Mouse (Mus musculus): ENCODE data around the gene Slc37a2. TPM values are rescaled to one million over a fixed set of nuclear protein-coding genes. Genes with fewer than 3 reads are reported as not detected.

The Slc37a2 gene
- polyA plus RNA-seq, 1 experiment from 2014 or later, result 1.6 TPM

DNA sequence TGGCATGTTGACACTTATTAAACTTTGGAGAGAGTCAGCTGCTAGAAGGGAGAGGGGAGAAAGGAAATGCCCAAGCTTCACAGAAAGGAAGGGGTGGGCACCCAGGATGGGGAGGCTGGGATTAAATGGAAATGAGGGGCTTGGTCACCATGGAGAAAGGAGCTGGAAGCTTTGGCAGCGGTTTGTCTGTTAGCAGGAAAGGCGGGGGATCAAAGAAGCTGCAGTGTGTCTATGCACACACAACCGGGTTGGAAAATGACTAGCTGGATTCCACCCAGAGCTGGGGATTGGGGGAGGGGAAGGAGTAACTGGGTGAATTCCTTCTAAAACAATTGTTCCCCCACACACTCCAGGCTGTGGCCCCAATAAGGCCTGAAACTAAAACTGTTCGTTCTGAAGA lies 76.6 kb downstream of the Slc37a2 start:
- no peak overlapping the region for H3K27ac ChIP-seq (replicated peaks)
- H3K4me2 ChIP-seq, result no peak overlapping the region
- peaks cover 5% of the 10 kb centered on the region; the same call in 1 of the 2 replicates for H3K27me3 ChIP-seq
- no peaks in the 10 kb centered on the region for H3K9me3 ChIP-seq (replicated peaks)
- no peak for ATAC-seq (ENCODE audit: insufficient read depth)
- no peak overlapping the region for H3K4me3 ChIP-seq (replicated peaks)
- no peaks in the 10 kb centered on the region for H3K36me3 ChIP-seq (replicated peaks)
- H3K4me1 ChIP-seq (replicated peaks), result no peaks in the 10 kb centered on the region
- H3K9ac ChIP-seq, result no peak overlapping the region
- 40% methylated on average over 4 of the region's 4 CpGs for WGBS (ENCODE audit: insufficient replicate concordance)

Other genes starting within 250 kb of the Slc37a2 start
- gene Pknox2, start 108.3 kb downstream of the Slc37a2 start, polyA plus RNA-seq (2015; fragmentation: Nextera tagmentation; extraction: Ambion mirVana), result 0.38 and 0.44 TPM in 2 replicates
- gene Tmem218, start 47.5 kb downstream of the Slc37a2 start, polyA plus RNA-seq (2015; fragmentation: Nextera tagmentation; extraction: Ambion mirVana), result 3.5 and 3.6 TPM in 2 replicates
- gene Ccdc15, start 92.7 kb upstream of the Slc37a2 start, polyA plus RNA-seq (2015; fragmentation: Nextera tagmentation; extraction: Ambion mirVana), result 3.4 and 4.3 TPM in 2 replicates
- gene Hepacam, start 111.6 kb upstream of the Slc37a2 start, polyA plus RNA-seq (2015; fragmentation: Nextera tagmentation; extraction: Ambion mirVana), result not detected in 2 replicates
- gene Robo4, start 146.2 kb upstream of the Slc37a2 start, polyA plus RNA-seq (2015; fragmentation: Nextera tagmentation; extraction: Ambion mirVana), result 2.2 and 3.1 TPM in 2 replicates
- 0.07 and 0.21 TPM in 2 replicates for gene Robo3, start 177.5 kb upstream of the Slc37a2 start, polyA plus RNA-seq (2015; fragmentation: Nextera tagmentation; extraction: Ambion mirVana)
- 3.6 and 5.0 TPM in 2 replicates for gene Msantd2, start 233.6 kb upstream of the Slc37a2 start, polyA plus RNA-seq (2015; fragmentation: Nextera tagmentation; extraction: Ambion mirVana)

Measured in liver, embryonic 15.5 days (tissue).